Mouse (Mus musculus) activated CD4-positive, CD25-positive, alpha-beta regulatory T cell, adult 4 months (primary cell): Measurements from ENCODE around the gene Lcn11. TPM values are rescaled to one million over a fixed set of nuclear protein-coding genes. Genes with fewer than 3 reads are reported as not detected.

Experiments used
- ATAC-seq: one replicate; pipeline ENCODE4 v1.8.0; 2017
- polyA plus RNA-seq, 2 experiments: library from polyadenylated mRNA; unstranded; fragments of 100-300 nt; shearing (Covaris generic); gene quantifications; one replicate each; pipeline ENCODE4 v1.2.1; 2017

Gene Lcn11
- polyA plus RNA-seq, 2 experiments from 2014 or later: not detected

DNA sequence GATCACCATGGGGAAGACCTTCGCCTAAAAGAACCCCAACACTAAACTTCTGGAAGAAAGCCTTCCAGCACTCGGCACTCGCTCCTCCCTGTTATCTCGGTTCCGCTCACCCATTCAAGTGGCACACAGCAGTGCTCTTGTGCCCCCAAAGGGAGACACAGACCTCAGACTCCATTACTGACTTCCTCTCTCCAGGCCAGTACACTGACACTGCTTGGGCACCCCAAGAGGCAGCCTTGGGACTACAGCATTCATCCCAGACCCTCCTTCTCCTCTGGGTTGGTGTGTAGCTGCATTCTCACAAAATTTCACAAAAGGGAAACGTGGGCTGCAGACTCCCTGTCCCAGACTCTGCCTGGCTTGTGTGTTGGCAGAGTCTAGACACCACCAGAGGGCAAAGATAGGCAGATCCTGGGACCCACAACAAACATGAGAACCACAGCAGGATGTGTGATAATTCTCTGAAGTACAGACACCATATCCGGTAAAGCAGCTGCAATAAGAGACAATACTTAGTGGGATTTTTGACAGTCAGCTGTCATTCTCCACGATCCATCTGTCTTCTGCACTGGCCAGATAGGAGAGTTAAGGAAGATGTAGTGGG, 51.6 kb downstream of the Lcn11 start:
- ATAC-seq: peak; percentile 40

Other genes starting within 250 kb of the Lcn11 start
- gene Traf2, start 230.1 kb upstream of the Lcn11 start, polyA plus RNA-seq: 10 to 100 TPM; 60.9 to 67.0 TPM
- gene Edf1, start 219.2 kb upstream of the Lcn11 start, polyA plus RNA-seq: 100 to 1,000 TPM; 290 to 402 TPM
- gene Mamdc4, start 202.2 kb upstream of the Lcn11 start, polyA plus RNA-seq: under 1 TPM; 0.40 to 0.91 TPM
- gene Phpt1, start 201.8 kb upstream of the Lcn11 start, polyA plus RNA-seq: 10 to 100 TPM; 55.3 to 61.6 TPM
- gene Ajm1, start 195.3 kb upstream of the Lcn11 start, polyA plus RNA-seq: under 1 TPM in 1 of 2 experiments, not detected in 1; 0.07 TPM
- 10 to 100 TPM; 16.1 to 19.8 TPM for gene Rabl6, start 168.5 kb upstream of the Lcn11 start, polyA plus RNA-seq
- not detected for gene Ccdc183, start 159.3 kb upstream of the Lcn11 start, polyA plus RNA-seq
- 1 to 10 TPM in 1 of 2 experiments, not detected in 1; 1.8 TPM for gene Tmem141, start 155.0 kb upstream of the Lcn11 start, polyA plus RNA-seq
- 1 to 10 TPM in 1 of 2 experiments, under 1 TPM in 1; 0.83 to 1.7 TPM for gene Fcna, start 149.0 kb upstream of the Lcn11 start, polyA plus RNA-seq
- not detected for gene Lcn8, start 123.9 kb upstream of the Lcn11 start, polyA plus RNA-seq
- gene Lcn5, start 119.1 kb upstream of the Lcn11 start, polyA plus RNA-seq: not detected
- gene Lcn6, start 100.2 kb upstream of the Lcn11 start, polyA plus RNA-seq: not detected
- gene Lcn10, start 94.3 kb upstream of the Lcn11 start, polyA plus RNA-seq: not detected
- gene Obp2a, start 77.0 kb upstream of the Lcn11 start, polyA plus RNA-seq: not detected
- gene Bmyc, start 70.3 kb upstream of the Lcn11 start, polyA plus RNA-seq: 10 to 100 TPM; 61.8 to 76.5 TPM
- gene Obp2b, start 40.0 kb upstream of the Lcn11 start, polyA plus RNA-seq: not detected
- gene Lcn3, start 11.4 kb upstream of the Lcn11 start, polyA plus RNA-seq: not detected
- gene Gm13539, start 5.2 kb downstream of the Lcn11 start, polyA plus RNA-seq: not detected
- gene Glt6d1, start 38.8 kb downstream of the Lcn11 start, polyA plus RNA-seq: not detected
- not detected for gene Lcn9, start 46.1 kb downstream of the Lcn11 start, polyA plus RNA-seq
- under 1 TPM in 1 of 2 experiments, not detected in 1; 0.38 TPM for gene Sohlh1, start 70.2 kb downstream of the Lcn11 start, polyA plus RNA-seq
- under 1 TPM in 1 of 2 experiments, not detected in 1; 0.34 TPM for gene Kcnt1, start 86.7 kb downstream of the Lcn11 start, polyA plus RNA-seq
- 1 to 10 TPM; 4.5 to 8.8 TPM for gene Camsap1, start 206.3 kb downstream of the Lcn11 start, polyA plus RNA-seq
- 10 to 100 TPM; 14.0 to 17.0 TPM for gene Ubac1, start 244.7 kb downstream of the Lcn11 start, polyA plus RNA-seq